Mouse (Mus musculus) T-cell, adult 2 months (primary cell): Measurements from ENCODE around the gene Grm1.
"Not testable (repeated sequence)": the region's sequence is repeated elsewhere in the genome, so short reads cannot be mapped to it uniquely, and the experiment has no call there.

Source experiments
- DNase-seq: peaks from one replicate; pipeline ENCODE4 v3.0.0; 2022; ENCODE audit warnings: low spot score

Gene Grm1

DNA sequence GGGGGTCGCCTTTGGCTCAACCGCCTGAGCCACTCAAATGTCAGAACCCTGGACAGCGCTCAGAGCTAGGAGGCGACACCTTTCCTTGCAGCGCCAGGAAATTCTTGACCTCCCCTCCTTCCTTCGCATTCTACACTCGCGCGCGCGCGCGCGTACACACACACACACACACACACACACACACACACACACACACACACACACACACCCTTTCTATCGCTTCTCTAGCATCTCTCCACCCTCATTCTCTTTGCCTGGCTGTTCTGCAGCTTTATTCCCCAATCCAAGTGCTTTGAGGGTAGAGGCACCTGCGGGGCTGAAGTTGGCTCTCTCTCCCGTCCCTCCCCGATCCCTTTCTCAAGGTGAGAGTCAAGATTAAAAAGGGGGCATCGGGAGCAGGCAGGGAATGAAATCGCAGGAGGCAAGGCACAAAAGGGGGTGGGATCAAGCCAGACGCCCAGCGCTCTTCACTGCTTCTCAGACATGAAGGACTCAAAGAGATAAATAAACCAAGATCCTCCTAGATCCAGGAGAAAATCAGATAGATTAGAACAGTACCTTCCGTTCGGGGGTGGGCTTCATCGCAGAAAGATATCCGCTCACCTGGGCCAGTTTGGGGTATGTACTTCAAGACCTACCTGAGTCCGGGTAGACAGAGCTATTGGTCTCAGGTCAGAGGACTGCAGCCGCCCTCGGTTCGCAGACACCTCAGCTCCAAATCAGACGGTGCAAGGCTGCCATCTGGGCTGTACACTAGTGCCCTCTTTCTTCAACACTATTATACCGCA is at the start of gene Grm1:
TSS of gene Grm1 (minus strand) at position 746 of the 788 bp plus-strand sequence.
- DNase-seq, result no peak

GRCm38 (mm10) chr10:11121781-11122180 is 39.6 kb upstream of the Grm1 start:
- DNase-seq, result no peak

- no peak for DNase-seq
Observed at GRCm38 (mm10) chr10:11098475-11099044, 16.4 kb upstream of the Grm1 start.

DNA sequence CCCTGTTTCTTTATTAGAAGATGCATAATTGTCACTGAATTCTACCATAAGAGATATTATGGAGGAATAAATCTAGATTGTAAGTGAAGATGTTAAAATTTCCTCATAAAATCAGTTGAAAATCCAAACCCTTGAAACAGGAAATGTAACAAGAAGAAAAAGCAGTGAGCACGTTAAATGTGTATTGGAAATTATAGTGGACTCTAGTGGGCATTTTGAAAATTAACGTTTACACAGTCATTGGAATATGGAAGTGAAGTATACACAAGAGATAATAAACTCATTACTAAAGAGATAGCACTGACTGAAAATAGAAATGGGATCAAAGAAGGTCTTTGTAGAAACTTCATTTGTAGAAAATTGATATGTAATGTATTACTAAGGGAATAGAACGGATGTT is 4.2 kb upstream of the Grm1 start:
- DNase-seq, result no peak

DNA sequence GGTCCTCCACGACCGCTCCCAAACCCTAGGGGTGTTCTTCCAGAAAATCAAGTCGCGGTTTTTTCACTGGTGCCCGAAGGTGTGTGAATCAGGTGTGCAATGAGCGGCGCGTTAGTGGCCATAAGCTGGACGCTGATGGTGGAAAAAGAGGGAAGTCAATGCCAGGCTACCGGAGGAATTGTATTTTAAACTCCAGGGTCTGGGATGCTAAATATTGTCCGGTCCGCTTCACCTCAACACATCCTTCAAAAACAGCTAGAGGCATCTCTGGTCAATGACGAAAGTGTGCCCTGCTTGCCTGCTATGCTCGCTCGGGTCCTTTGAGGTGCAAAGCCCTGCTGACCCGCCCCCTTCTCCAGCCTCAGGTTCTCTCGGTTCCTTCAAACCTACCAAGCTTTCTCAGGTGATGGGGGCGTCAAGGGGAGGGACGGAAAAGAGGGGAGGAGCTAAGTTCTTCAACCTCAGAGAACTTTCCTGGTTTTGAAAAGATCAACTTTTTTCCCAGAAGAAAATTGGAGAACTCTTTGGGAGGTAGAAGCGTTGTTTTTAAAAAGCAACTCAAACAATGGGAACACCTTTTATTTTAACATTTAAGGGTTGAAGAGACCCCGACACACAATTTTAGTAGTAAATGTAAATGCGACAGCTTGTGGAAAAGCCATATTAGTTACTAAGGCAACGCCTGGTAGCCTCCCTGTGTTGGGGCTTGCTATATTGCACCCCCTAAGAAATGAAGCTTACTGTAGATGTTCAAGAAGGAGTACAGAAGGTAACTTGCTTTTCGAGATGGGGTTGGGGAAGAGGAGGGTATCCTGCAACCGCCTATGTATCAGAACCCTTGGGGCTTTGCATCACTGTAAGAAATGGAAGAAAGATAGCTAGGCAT is 1.2 kb downstream of the Grm1 start:
- DNase-seq, result no peak

DNA sequence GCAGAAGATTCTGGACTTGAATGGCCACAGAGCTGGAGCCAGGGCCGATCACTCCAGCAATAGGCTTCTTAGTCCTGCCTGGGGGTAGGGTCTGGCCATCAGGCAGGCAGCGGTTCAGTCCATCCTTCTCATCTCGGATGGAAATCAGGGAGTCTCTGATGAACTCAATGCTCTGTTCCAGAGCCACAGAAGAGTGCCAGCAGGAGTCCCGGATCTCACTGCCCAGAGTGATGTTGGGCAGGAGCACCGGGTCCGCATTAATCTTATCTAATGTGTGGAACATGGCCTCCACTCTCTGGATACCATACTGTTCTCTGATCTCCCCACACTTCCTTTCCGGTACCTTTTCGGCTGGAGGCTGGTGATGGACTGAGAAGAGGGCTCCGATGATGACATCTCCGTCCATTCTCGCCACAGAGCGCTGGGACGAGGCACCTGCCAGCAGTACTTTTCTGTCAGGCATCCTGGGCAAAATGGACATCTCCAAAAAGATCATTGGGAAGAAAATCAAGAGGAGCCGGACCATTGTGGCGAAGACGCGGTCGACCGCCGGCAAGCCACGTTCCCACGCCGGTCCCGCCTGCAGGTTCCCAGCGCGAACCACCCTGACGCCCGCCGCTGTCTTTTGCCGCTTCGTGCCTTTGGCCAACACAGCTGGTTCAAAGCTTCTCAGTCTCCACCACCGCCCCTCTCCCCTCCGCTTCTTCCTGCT is 2.0 kb downstream of the Grm1 start:
- DNase-seq, result no peak

- DNase-seq, result no peak
Observed at GRCm38 (mm10) chr10:11079506-11079905, 2.6 kb downstream of the Grm1 start.

DNA sequence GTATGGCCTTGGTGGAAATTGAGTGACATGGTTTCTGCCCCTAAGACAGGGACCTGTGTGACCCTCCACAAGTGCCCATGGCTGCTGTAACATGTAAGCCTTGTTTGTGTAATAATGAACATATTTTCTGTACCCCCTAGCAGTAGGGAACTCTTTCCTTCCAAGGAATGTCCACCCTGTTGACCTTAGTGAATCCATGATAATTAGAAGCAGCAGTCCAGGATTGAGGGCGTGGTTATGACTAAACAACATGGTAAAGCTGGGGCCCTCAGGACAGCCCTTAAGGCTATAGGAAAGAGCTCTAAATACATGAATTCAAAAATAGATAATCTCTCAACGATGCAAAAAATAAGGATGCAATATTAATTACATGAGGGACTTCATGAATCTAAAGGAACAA is 17.0 kb downstream of the Grm1 start:
- no peak for DNase-seq

- DNase-seq, result no peak
Observed at GRCm38 (mm10) chr10:11061318-11062071, 20.7 kb downstream of the Grm1 start.

GRCm38 (mm10) chr10:11049361-11049760 is 32.8 kb downstream of the Grm1 start:
- no peak for DNase-seq

DNA sequence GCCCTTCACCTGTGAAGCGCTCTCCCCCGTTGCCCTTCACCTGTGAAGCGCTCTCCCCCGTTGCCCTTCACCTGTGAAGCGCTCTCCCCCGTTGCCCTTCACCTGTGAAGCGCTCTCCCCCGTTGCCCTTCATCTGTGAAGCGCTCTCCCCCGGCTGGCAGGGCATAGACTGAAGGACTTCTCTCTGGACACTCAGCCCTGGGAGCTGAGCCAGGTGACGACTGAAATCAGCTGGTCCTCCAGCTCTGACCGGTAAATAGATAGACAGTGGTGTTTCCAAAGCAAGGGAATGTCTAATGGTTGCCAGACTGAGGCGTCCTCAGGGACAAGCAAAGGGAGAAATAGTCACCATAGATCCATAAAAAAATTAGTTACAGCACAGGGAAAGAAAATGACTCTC is 36.7 kb downstream of the Grm1 start:
- not testable (repeated sequence) for DNase-seq

- DNase-seq, result no peak
Observed at GRCm38 (mm10) chr10:11044455-11045106, 37.6 kb downstream of the Grm1 start.

- DNase-seq, result no peak
Observed at GRCm38 (mm10) chr10:11039323-11039722, 42.8 kb downstream of the Grm1 start.

GRCm38 (mm10) chr10:11032221-11032620 is 49.9 kb downstream of the Grm1 start:
- DNase-seq, result no peak

DNA sequence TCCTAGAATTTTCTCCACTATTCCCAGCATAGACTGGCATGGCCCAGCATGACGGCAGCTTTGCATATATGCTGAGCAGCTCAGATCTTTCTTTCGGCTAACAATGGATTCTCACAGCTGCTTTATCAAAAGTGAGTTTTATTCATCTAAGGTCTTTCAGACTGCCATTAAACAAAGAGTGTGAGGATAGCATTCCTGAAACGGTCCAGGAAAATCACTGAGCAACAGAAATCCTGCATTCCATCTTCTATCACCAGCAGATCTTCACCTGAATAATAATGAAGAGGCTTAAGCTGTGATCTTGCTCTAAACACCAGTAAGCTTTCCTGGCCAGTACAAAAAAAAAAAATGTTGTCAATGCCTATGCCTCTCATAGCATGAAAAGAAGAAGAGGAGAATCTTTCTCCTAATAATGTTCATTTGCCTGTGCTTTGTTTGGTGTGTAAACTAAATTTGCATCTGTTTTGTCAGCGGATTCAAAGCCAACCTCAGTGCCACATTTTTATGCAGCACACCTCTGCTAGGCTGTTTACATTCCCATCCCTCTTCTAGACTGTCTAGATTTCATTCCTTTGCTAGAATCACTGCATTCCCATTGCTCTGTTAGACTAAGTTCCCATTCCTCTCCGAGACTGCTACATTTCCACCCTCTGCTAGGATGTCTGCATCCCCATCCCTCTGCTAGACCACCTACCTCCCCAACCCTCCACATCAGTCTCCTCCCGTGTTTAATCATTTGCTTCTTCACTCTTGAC is 56.2 kb downstream of the Grm1 start:
- no peak for DNase-seq

- DNase-seq, result no peak
Observed at GRCm38 (mm10) chr10:11018970-11019531, 63.1 kb downstream of the Grm1 start.

GRCm38 (mm10) chr10:11013653-11014052 is 68.5 kb downstream of the Grm1 start:
- DNase-seq, result no peak

DNA sequence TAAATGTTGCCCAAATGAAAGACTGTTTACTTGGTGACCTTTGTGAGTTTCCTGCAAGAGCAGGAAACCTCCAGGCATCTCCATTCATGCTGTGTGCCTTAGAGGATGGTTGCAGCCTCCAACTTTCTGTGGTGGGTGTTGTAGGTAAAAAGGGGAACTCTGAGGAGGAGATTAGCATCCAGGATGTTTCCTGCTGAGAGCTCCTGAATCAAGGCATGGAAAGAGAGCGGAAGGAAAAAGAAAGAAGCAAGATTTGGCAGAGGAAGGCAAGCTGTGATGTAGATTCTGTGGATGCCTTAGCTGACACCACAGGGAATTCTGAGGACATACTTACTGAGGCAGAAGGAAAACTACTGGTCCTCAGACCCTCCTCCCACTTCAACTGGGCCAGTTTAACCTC is 85.4 kb downstream of the Grm1 start:
- DNase-seq, result no peak

- no peak for DNase-seq
Observed at GRCm38 (mm10) chr10:10991708-10992107, 90.4 kb downstream of the Grm1 start.

- DNase-seq, result no peak
Observed at GRCm38 (mm10) chr10:10971311-10971710, 110.8 kb downstream of the Grm1 start.
